Mouse (Mus musculus) layer of hippocampus, adult 2 months (tissue): Measurements from ENCODE around the gene Nrp1. TPM values are rescaled to one million over a fixed set of nuclear protein-coding genes. Genes with fewer than 3 reads are reported as not detected.
A peak's percentile ranks its signal among the peaks of the same experiment; 100 is the strongest.

Experiments
- DNase-seq, 2 experiments: peaks; one replicate each; pipeline ENCODE4 v3.0.0; 2022; ENCODE audit warnings: low spot score in 2 of 2
- H3K27ac ChIP-seq: fragments of 200-600 bp; 2 replicates; pipeline ENCODE4 v1.8.1; 2022
- H3K4me3 ChIP-seq: fragments of 200-600 bp; 2 replicates; pipeline ENCODE4 v1.8.1; 2022; ENCODE audit warnings: mild to moderate bottlenecking
- CTCF ChIP-seq: fragments of 200-600 bp; conservative IDR thresholded peaks from 2 replicates; pipeline ENCODE4 v1.8.1; 2022; ENCODE audit warnings: antibody characterized with exemption, mild to moderate bottlenecking, moderate library complexity
- microRNA-seq, 2 experiments: library from miRNA; unstranded; fragments of <30 nt; microRNA quantifications; one replicate each; pipeline ENCODE4 v1.2.0; 2021
- total RNA-seq, 2 experiments: library from RNA; stranded (reverse); gene quantifications; 2 replicates each; pipeline ENCODE4 v1.2.3; 2021

Nrp1 gene
- total RNA-seq, 2 experiments from 2014 or later: 98.8 to 106 TPM

DNA sequence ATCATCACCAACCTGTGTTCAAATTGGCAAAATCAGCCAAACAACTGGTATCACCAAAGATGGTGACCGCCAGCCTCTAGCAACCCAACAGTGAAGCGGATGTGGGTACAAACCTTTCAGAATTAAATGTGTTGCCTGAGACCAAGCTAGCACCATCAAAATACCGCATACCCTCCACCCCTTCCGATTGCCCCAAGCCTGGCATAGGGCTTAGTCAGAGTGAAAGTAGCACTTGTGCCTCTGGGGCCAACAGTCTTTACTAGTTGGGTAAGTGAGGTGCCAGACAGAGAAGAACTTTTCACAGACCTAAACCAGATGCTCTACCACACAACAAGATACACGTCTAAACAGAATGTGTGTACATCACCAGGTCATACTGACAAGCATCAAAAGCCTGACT is 191.3 kb downstream of the Nrp1 start:
- Histone ChIP-seq H3K27ac (no peak overlapping the region), H3K4me3 (no peak overlapping the region)
- TF ChIP-seq CTCF: no peak
- DNase-seq: no peak

DNA sequence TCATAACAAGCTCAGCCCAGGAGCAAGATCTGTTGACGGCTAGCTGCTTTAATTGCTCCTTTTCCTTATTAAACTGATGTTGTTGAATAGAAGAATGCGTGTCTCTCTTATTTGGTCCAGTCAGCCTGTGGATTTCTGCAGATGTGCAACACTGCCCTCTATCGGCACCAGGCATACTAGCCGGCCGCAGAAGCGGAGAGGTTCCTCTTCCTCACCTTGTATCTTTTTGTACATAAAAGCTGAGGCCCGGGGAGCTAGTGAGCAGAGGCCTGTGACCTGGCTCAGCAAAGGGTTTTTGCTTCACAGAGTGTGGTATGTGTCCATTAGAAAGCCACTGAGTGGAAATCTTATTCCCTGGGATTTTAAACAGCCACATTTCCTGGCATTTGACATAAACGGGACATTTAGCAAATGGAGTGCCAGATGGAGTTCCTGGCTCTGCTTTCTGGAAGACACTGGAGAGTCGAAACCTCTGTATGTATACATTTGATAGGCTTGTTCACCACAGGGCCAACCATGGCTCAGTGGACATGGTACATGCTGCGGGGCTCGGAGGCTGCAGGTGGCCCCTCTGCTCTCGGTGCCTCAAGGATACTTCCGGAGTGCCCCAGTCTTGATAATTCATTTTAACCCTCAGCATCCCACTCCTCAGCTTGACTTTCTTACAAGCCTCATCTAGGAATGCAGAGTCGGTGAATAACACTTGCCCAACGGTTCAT is 193.2 kb downstream of the Nrp1 start:
- TF ChIP-seq CTCF: peak; percentile 100; the same call in 1 of the 2 replicates

More for the DNA sequence above, 193.2 kb downstream of the Nrp1 start:
- peak; percentile 57 to 80 for DNase-seq
- Histone ChIP-seq H3K27ac (no peak overlapping the region), H3K4me3 (no peak overlapping the region)

Small RNA genes within 50 kb of the gene (microRNA-seq; reads per million reads assigned to microRNA genes)
- 0 to 1.1 reads per million in 2 experiments for gene Mir1903
